9 mouse cellular contexts compared by ENCODE assay signal in genomic region chr4:62285576-62285975, GRCm38 (mm10). TPM values are rescaled to one million over a fixed set of nuclear protein-coding genes. Genes with fewer than 3 reads are reported as not detected.
DNase-seq lines count a peak whose midpoint lies in the region; ATAC-seq and TF ChIP-seq lines count a peak whose summit lies in the region.
"Had no signal": no experiment of that assay in that cellular context is flagged by ENCODE, and none has a peak within 500 bp of the region (broad histone marks: within the 10 kb centered on the region; RNA-seq: fewer than 3 reads in every experiment).

No protein-coding gene starts in this region.

- no peaks in the 10 kb centered on the region for H3K27me3 ChIP-seq in kidney, postnatal 0 days (ENCODE audit: insufficient read depth, low read length)
- 0 out of 2 replicates have a peak, but pooled peaks cover 3% of the 10 kb centered on the region for H3K27me3 ChIP-seq in forebrain, embryonic 12.5 days
- no peaks in the 10 kb centered on the region; the same call in 1 of the 2 replicates for H3K27me3 ChIP-seq in liver, embryonic 14.5 days (ENCODE audit: control insufficient read depth, insufficient read depth, low read length)

- in situ Hi-C loops in ES-E14 (cut with MboI; ENCODE audit: low sequenced_read_pairs in 2 of 2, unreplicated experiment in 2 of 2): no loop called here

- no peaks in the 10 kb centered on the region for H3K9me3 ChIP-seq in kidney, postnatal 0 days (replicated peaks; ENCODE audit: low read length)
- H3K9me3 ChIP-seq in ES-E14 (ENCODE audit: control insufficient read depth, insufficient read depth, low read depth, low read length): no peaks in the 10 kb centered on the region
- H3K9me3 ChIP-seq in forebrain, embryonic 12.5 days: no peaks in the 10 kb centered on the region
- no peaks in the 10 kb centered on the region for H3K9me3 ChIP-seq in liver, embryonic 14.5 days (ENCODE audit: control insufficient read depth, low read length)
- H3K9me3 ChIP-seq: megakaryocyte, embryonic 14.5 days had no signal

- H3K9ac ChIP-seq in kidney, postnatal 0 days (ENCODE audit: low read depth, low read length): no peak overlapping the region
- no peak overlapping the region for H3K9ac ChIP-seq in ES-E14 (ENCODE audit: insufficient read depth, low read depth, low read length, poor library complexity, severe bottlenecking)
- H3K9ac ChIP-seq in forebrain, embryonic 12.5 days: no peak overlapping the region
- H3K9ac ChIP-seq in liver, embryonic 14.5 days (replicated peaks): no peak overlapping the region

- ATAC-seq in kidney, postnatal 0 days (replicated peaks; ENCODE audit: low FRiP score, low read depth): no peak
- ATAC-seq in forebrain, embryonic 12.5 days (ENCODE audit: low FRiP score): no peak
- ATAC-seq in liver, embryonic 14.5 days (ENCODE audit: insufficient read depth): no peak
- ATAC-seq in erythroid progenitor cell, adult 5-6 weeks (replicated peaks; ENCODE audit: low FRiP score, poor library complexity, severe bottlenecking): no peak

- 0 out of 2 replicates have a peak, but pooled peaks cover under 1% of the 10 kb centered on the region for H3K36me3 ChIP-seq in kidney, postnatal 0 days (ENCODE audit: insufficient read depth, low read length)
- H3K36me3 ChIP-seq in ES-E14 (ENCODE audit: control insufficient read depth, insufficient read depth, low read length, poor library complexity, severe bottlenecking): no peaks in the 10 kb centered on the region
- no peaks in the 10 kb centered on the region for H3K36me3 ChIP-seq in forebrain, embryonic 12.5 days (replicated peaks)
- no peaks in the 10 kb centered on the region for H3K36me3 ChIP-seq in liver, embryonic 14.5 days (replicated peaks; ENCODE audit: control insufficient read depth, insufficient read depth, low read depth)

- TF ChIP-seq CTCF in kidney, postnatal 0 days (IDR thresholded peaks at IDR 0.05; ENCODE audit: low read depth): no peak
- TF ChIP-seq CTCF in liver, embryonic 14.5 days (IDR thresholded peaks at IDR 0.05; ENCODE audit: low read depth): no peak

- H3K27ac ChIP-seq in kidney, postnatal 0 days: no peak overlapping the region
- no peak overlapping the region for H3K27ac ChIP-seq in ES-E14 (ENCODE audit: insufficient read depth, low read depth, low read length, poor library complexity, severe bottlenecking)
- no peak overlapping the region for H3K27ac ChIP-seq in forebrain, embryonic 12.5 days
- no peak overlapping the region for H3K27ac ChIP-seq in liver, embryonic 14.5 days

- peaks cover 6% of the 10 kb centered on the region; the same call in 1 of the 2 replicates for H3K4me1 ChIP-seq in kidney, postnatal 0 days (replicated peaks; ENCODE audit: insufficient read depth, low read length)
- peaks cover 0 to 13% of the 10 kb centered on the region in 2 experiments; a peak in 2 of 4 replicates for H3K4me1 ChIP-seq in ES-E14 (ENCODE audit: control insufficient read depth in 2 of 2, insufficient read depth in 2 of 2, low read length in 2 of 2, poor library complexity in 1 of 2)
- H3K4me1 ChIP-seq in forebrain, embryonic 12.5 days: peaks cover 15% of the 10 kb centered on the region
- H3K4me1 ChIP-seq in liver, embryonic 14.5 days (replicated peaks; ENCODE audit: control insufficient read depth in 2 of 2, insufficient read depth in 2 of 2, low read length in 1 of 2): peaks cover 0 to 5% of the 10 kb centered on the region in 2 experiments; a peak in 1 of 4 replicates

- TF ChIP-seq EP300 in liver, embryonic 14.5 days (IDR thresholded peaks at IDR 0.05; ENCODE audit: low read depth): no peak

- H3K4me3 ChIP-seq in kidney, postnatal 0 days (replicated peaks; ENCODE audit: low read depth, low read length): no peak overlapping the region
- peak overlapping the region in 1 of 2 experiments; percentile 85; a peak in 1 of 4 replicates for H3K4me3 ChIP-seq in ES-E14 (ENCODE audit: insufficient read depth in 1 of 2, low read depth in 1 of 2, low read length in 2 of 2, poor library complexity in 1 of 2, severe bottlenecking in 1 of 2)
- H3K4me3 ChIP-seq in forebrain, embryonic 12.5 days (replicated peaks): no peak overlapping the region
- no peak overlapping the region for H3K4me3 ChIP-seq in liver, embryonic 14.5 days (ENCODE audit: insufficient read depth in 1 of 2, low read depth in 2 of 2, low read length in 2 of 2)

- DNase-seq in kidney, postnatal 0 days (ENCODE audit: low spot score): no peak
- no peak for DNase-seq in kidney, postnatal 4 days
- DNase-seq in ES-E14 (ENCODE audit: low read depth, low spot score): no peak
- no peak for DNase-seq in liver, embryonic 14.5 days (ENCODE audit: low read depth in 3 of 3, low spot score in 3 of 3)
- no peak for DNase-seq in frontal cortex, postnatal 25 days (ENCODE audit: low spot score in 2 of 2)
- DNase-seq in cerebellum, postnatal 14 days: no peak

- peak overlapping the region; percentile 80; the same call in 1 of the 2 replicates for H3K4me2 ChIP-seq in kidney, postnatal 0 days (ENCODE audit: low read length)
- H3K4me2 ChIP-seq in forebrain, embryonic 12.5 days: peak overlapping the region; percentile 92
- peak overlapping the region; percentile 79 for H3K4me2 ChIP-seq in liver, embryonic 14.5 days (ENCODE audit: low read depth)

- 72% methylated on average over 8 of the region's 8 CpGs for WGBS in kidney, postnatal 0 days
- 73% methylated on average over 8 of the region's 8 CpGs for WGBS in forebrain, embryonic 12.5 days
- WGBS in liver, embryonic 14.5 days (ENCODE audit: insufficient replicate concordance): 66% methylated on average over 8 of the region's 8 CpGs

TF ChIP-seq in ES-E14, 5 proteins besides CTCF, POLR2A, EP300 and RAD21:
- TF ChIP-seq HCFC1 (IDR thresholded peaks at IDR 0.05; ENCODE audit: borderline replicate concordance, insufficient read depth, low read length) (no peak), ZNF384 (IDR thresholded peaks at IDR 0.05; ENCODE audit: low read depth, low read length) (peak; percentile 72)

RNA-seq across cellular contexts. Expression of gene Slc31a2, which starts 23.2 kb away (rescaled TPM):
- 18.1 and 19.3 TPM in 2 replicates for polyA plus RNA-seq in kidney, postnatal 0 days (2015; fragmentation: Nextera tagmentation; extraction: Ambion mirVana)
- total RNA-seq in ES-E14 (2012; rRNA removed): 16.5 and 23.0 TPM in 2 replicates
- 7.1 and 7.4 TPM in 2 replicates for polyA plus RNA-seq in forebrain, embryonic 12.5 days (2016; fragmentation: Nextera tagmentation; extraction: Ambion mirVana)
- polyA plus RNA-seq in liver, embryonic 14.5 days (2012; rRNA removed): 4.1 and 4.2 TPM in 2 replicates
- 2.9 and 3.4 TPM in 2 replicates for polyA plus RNA-seq in liver, embryonic 14.5 days (2014; fragmentation: Nextera tagmentation; extraction: Ambion mirVana)
- total RNA-seq in erythroid progenitor cell, adult 5-6 weeks (2015; ENCODE audit: low replicate concordance): 6.5 and 9.6 TPM in 2 replicates
- 3.0 and 3.2 TPM in 2 replicates for total RNA-seq in erythroid progenitor cell, adult 5-6 weeks (2017; ENCODE audit: low replicate concordance)

RNA-seq across cellular contexts. Expression of gene Zfp37, which starts 54.7 kb away (rescaled TPM):
- 6.6 and 7.0 TPM in 2 replicates for polyA plus RNA-seq in kidney, postnatal 0 days (2015; fragmentation: Nextera tagmentation; extraction: Ambion mirVana)
- 6.2 and 7.2 TPM in 2 replicates for total RNA-seq in ES-E14 (2012; rRNA removed)
- polyA plus RNA-seq in forebrain, embryonic 12.5 days (2016; fragmentation: Nextera tagmentation; extraction: Ambion mirVana): 23.5 and 28.2 TPM in 2 replicates
- 0.23 and 0.30 TPM in 2 replicates for polyA plus RNA-seq in liver, embryonic 14.5 days (2012; rRNA removed)
- 0.28 and 0.36 TPM in 2 replicates for polyA plus RNA-seq in liver, embryonic 14.5 days (2014; fragmentation: Nextera tagmentation; extraction: Ambion mirVana)
- not detected in 2 replicates for total RNA-seq in erythroid progenitor cell, adult 5-6 weeks (2015; ENCODE audit: low replicate concordance)
- 0.98 and 2.2 TPM in 2 replicates for total RNA-seq in erythroid progenitor cell, adult 5-6 weeks (2017; ENCODE audit: low replicate concordance)
